Mouse (Mus musculus) liver, adult (tissue): ENCODE measurements around the gene Trappc3.

Experiments
- GATA4 ChIP-seq: IDR thresholded peaks from 2 replicates; pipeline ENCODE4 v1.6.1; 2014; ENCODE audit warnings: mild to moderate bottlenecking, low read length; ENCODE audit not compliant: insufficient replicate concordance

Trappc3 gene

DNA sequence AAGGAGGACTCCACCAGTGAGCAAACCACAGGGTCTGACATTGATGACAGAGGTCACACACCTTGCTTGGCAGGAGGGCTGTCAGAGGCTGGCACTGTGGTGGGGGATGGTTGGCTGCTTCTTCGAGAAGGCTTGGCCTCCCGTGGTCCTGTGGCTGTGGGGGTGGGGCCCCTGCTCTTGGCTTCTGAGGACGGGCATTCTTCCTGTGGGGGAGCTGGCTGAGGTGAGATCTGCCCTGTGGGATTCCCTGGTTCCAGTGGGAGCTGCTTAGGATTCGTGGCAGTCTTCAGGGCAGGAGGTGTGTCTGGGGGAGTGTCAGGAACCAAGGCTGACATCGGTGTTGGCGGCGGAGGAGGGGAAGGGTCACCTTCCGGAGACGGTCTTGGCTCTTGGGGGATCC lies 20.2 kb upstream of the Trappc3 start:
- TF ChIP-seq GATA4 = no peak

- TF ChIP-seq GATA4 = no peak
Observed at GRCm38 (mm10) chr4:126242510-126242909, 19.6 kb upstream of the Trappc3 start.

DNA sequence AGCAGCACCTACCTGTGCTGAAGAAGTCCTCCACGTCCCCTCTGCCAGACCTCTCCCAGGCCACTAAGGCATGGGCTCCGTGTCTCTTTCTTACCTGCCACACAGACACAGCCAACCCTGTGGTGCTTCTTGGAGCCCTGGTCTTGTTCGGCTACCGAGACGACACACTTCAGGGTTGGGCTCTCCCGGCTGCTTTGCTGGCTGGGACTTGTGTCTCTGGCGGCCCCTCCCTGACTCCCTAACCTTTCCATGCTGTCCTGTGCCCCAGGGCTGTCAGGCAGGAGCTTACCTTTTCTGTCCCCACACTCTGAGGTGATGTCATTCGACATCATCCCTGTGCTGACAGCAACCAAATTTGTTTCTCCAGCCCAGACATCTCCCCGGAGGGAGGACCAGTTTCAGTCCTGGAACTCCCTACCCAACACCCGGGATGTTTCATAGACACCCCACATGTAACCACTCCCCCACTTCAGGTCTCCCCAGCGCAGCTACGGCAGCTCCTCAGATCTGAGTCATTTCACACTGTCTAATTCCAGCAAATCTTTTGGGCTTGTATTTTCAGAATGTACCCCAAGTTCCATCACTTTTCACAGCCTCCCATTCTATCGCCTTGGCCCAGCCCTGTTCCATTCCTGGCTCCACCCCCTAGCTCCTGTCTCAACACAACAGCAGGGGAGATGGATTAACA lies 15.8 kb upstream of the Trappc3 start:
- TF ChIP-seq GATA4 = no peak

DNA sequence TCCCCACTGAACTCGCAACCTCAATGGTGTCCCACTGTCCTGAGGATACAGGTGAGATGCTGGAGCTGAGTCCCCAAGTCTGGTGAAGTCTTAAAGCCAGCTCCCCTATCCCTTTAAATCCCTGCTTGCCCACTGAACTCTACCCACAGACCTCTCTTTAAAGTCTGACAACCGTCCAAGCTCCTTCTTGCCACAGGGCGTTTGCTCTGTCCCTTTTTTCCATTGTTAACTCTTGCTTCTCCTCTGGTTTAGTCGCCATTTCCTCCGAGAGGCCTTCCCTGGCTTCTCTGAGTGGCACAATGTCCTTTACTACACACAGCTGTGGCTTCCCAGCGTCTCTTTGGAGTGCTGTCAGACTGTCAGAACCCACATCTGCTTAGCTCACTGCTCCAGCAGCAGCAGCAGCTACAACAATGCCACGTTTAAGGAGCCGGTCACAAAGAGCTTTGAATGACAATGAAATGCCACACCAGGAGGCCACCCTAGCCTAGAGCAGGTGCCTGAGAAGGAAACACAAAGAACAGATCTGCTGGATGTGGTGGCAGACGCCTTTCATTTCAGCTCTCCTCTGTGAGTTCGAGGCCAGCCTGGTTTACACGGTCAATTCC lies 13.8 kb upstream of the Trappc3 start:
- TF ChIP-seq GATA4 = no peak

DNA sequence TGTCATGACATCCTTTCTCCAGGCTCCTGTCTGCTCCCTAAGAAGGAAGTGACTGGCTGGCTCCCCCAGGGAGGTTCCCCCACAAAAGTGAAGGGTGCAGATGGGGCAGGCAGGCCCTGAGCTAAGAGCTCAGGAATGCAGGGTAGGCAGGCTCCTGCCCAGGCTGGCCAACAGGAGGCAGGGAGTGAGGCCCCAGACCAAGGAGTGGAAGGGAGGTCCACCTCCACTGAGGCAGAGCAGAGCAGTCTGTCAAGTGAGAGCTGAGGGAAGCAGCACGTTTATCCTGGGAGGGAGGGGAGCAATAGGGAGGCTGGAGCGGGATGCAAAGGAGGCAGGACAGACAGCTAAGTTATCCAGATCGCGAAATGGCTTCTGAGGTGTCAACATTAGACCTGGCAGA lies 11.5 kb upstream of the Trappc3 start:
- TF ChIP-seq GATA4 = no peak

- TF ChIP-seq GATA4 = peak; percentile 57; the same call in 1 of the 2 replicates
Observed at GRCm38 (mm10) chr4:126251655-126252254, 10.4 kb upstream of the Trappc3 start.

- no peak for TF ChIP-seq GATA4
Observed at GRCm38 (mm10) chr4:126252411-126253237, 9.5 kb upstream of the Trappc3 start.

- no peak for TF ChIP-seq GATA4
Observed at GRCm38 (mm10) chr4:126253637-126254272, 8.4 kb upstream of the Trappc3 start.

- TF ChIP-seq GATA4 = no peak; the same call in 1 of the 2 replicates
Observed at GRCm38 (mm10) chr4:126254315-126255112, 7.6 kb upstream of the Trappc3 start.

DNA sequence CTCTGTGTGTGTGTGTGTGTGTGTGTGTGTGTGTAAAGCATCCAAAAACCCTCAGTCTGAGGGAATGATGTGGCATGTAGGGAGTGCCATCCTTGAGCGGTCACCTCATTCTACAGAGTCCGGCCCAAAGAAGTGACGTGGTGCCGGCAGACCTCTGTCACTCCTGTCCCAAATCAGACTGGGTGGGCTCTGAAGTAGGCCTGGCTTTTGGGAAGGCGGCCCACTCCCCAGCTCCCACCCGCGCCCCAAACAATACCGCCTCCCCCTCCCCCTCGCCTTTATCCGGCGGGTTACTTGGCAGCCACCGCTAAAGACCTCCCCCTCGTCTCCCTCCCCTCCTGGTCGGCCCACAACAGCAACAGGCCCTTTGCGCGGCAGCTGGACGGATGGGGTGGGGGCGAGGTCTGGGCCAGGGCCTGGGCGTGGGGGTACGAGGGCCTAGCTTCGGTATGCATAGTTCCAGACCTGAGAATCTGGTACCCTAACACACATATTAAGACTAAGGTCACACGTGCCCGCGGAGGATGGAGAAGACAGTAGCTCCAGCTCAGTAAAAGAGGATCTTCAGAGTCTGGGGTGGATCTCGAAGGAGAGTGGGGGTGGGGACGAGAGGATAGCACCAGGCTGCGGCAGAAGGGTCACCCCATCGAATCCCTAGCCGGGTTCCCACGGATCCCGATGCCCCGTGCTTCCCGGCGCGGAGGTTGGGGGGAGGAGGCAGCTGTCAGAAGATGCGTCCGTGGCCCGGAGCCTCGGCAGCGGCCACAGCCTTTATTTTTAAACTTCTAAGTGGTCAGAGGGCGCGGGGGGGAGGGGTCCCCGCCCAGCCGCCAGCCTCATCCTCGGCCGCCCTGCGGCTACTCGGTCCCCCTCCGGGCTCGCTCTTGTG lies 6.8 kb upstream of the Trappc3 start:
- no peak for TF ChIP-seq GATA4

- TF ChIP-seq GATA4 = peak; percentile 10; the same call in 1 of the 2 replicates
Observed at GRCm38 (mm10) chr4:126256131-126256791, 5.9 kb upstream of the Trappc3 start, which contains the start of gene Map7d1. TSS of gene Map7d1 (minus strand) at chr4:126256343.

- peak; percentile 81; the same call in 1 of the 2 replicates for TF ChIP-seq GATA4
Observed at GRCm38 (mm10) chr4:126256967-126257881, 4.9 kb upstream of the Trappc3 start.
